Mouse (Mus musculus) CH12.LX (cell line): ENCODE measurements around the gene Galnt6.

Source experiments
- CHD1 ChIP-seq: IDR thresholded peaks from 2 replicates; pipeline ENCODE4 v1.6.1; 2012; ENCODE audit warnings: low read depth, low read length, improper control_type of control experiment, inconsistent platforms
- CTCF ChIP-seq, 2 experiments: IDR thresholded peaks in 1 of 2; conservative IDR thresholded peaks in 1 of 2; 2 replicates each; pipeline ENCODE4 v1.5.1; 2011 to 2012; ENCODE audit warnings: low read depth in 2 of 2, low read length in 2 of 2, improper control_type of control experiment in 1 of 2, inconsistent platforms in 1 of 2, mild to moderate bottlenecking in 1 of 2, moderate library complexity in 1 of 2
- EP300 ChIP-seq: IDR thresholded peaks from 2 replicates; pipeline ENCODE4 v1.6.1; 2011; ENCODE audit warnings: low read length, improper control_type of control experiment
- JUND ChIP-seq: conservative IDR thresholded peaks from 2 replicates; pipeline ENCODE4 v1.6.1; 2011; ENCODE audit warnings: low read depth, low read length, improper control_type of control experiment
- MAFK ChIP-seq: IDR thresholded peaks from 2 replicates; pipeline ENCODE4 v1.6.1; 2011; ENCODE audit warnings: low read length, improper control_type of control experiment; ENCODE audit not compliant: insufficient replicate concordance
- MEF2A ChIP-seq: IDR thresholded peaks from 2 replicates; pipeline ENCODE4 v1.6.1; 2014; ENCODE audit warnings: low read depth, mild to moderate bottlenecking, inconsistent platforms, low read length, improper control_type of control experiment, borderline replicate concordance
- MXI1 ChIP-seq: IDR thresholded peaks from 2 replicates; pipeline ENCODE4 v1.6.1; 2011; ENCODE audit warnings: mild to moderate bottlenecking, low read depth, low read length, improper control_type of control experiment
- POLR2AphosphoS2 ChIP-seq: IDR thresholded peaks from 2 replicates; pipeline ENCODE4 v1.6.1; 2011; ENCODE audit warnings: low read depth, low read length, improper control_type of control experiment
- UBTF ChIP-seq: IDR thresholded peaks from 2 replicates; pipeline ENCODE4 v1.6.1; 2012; ENCODE audit warnings: low read depth, mild to moderate bottlenecking, inconsistent platforms, low read length, improper control_type of control experiment, moderate library complexity
- ZMIZ1 ChIP-seq: IDR thresholded peaks from 2 replicates; pipeline ENCODE4 v1.6.1; 2012; ENCODE audit warnings: low read depth, mild to moderate bottlenecking, inconsistent platforms, low read length, improper control_type of control experiment

DNA sequence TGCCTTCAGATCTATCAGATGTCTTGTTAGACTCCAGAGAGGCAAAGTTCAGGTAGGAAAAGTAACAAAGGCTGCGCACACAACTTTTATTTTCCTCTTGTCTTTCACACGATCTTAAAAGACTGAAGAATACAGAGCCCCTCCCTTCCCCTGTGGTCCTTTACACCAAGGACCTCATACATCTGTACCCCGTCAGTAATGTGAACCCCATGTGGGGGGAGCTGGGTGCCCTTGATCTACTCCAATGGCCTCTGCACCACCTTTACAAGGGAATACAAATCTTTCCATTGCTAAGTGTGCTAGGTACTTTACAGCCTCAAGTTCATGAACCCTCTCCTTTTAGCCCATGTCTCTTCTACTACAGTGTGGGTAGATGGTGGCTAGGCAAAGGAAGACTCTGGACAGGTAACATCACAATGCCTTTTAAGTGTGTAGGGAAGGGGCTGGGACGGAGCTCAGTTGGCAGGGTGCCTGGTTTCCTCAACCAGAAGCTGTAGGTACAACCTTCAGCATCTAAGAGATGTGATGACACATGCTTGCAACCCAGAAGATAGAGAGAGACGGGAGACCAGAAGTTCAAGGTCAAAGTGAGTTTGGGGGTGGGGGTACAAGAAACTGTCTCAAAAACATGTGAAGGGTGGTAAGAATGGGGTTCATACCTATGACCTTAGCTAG lies 61.2 kb downstream of the Galnt6 start:
- TF ChIP-seq MXI1 (no peak), EP300 (no peak), CTCF (conservative IDR thresholded peaks at IDR 0.05 in 1 of 2, IDR thresholded peaks at IDR 0.05 in 1 of 2; ENCODE audit: low read depth in 2 of 2, low read length in 2 of 2) (no peak), JUND (no peak), ZMIZ1 (no peak), MAFK (no peak), CHD1 (no peak), UBTF (no peak), MEF2A (no peak), POLR2AphosphoS2 (no peak)
